Mouse (Mus musculus) CH12F3 (cell line): ENCODE measurements around the gene Xntrpc.

Experiments
- in situ Hi-C: fragments of 300-500 bp; cut with MboI; formaldehyde crosslinking; loops from 2 replicates; pipeline ENCODE4 v1.14.3; 2020; ENCODE audit warnings: low sequenced_read_pairs

The Xntrpc gene

GRCm38 (mm10) chr7:102080311-102080710, 14.8 kb downstream of the Xntrpc start:
- in situ Hi-C loops = loop anchor here (25.0 kb wide), 1 partner anchor 418 kb away; the partner anchor contains the start of gene Clpb

- in situ Hi-C loops = loop anchor here (25.0 kb wide), 1 partner anchor 419 kb away; the partner anchor contains the start of gene Clpb
These were observed 16.3 kb downstream of the Xntrpc start for GRCm38 (mm10) chr7:102081784-102082183.

- in situ Hi-C loops = loop anchor here (25.0 kb wide), 1 partner anchor 421 kb away; the partner anchor contains the start of gene Clpb
These were observed 17.3 kb downstream of the Xntrpc start, which contains the start of gene Trpc2 for GRCm38 (mm10) chr7:102082816-102083215. TSS of gene Trpc2 (plus strand) at chr7:102083116.

GRCm38 (mm10) chr7:102084041-102084696, 18.7 kb downstream of the Xntrpc start:
- in situ Hi-C loops = loop anchor here (25.0 kb wide), 1 partner anchor 422 kb away; the partner anchor contains the start of gene Clpb

GRCm38 (mm10) chr7:102087336-102087735, 21.8 kb downstream of the Xntrpc start:
- in situ Hi-C loops = loop anchor here (25.0 kb wide), 1 partner anchor 425 kb away; the partner anchor contains the start of gene Clpb

- in situ Hi-C loops = loop anchor here (25.0 kb wide), 1 partner anchor 438 kb away; the partner anchor contains the start of gene Clpb
These were observed 34.5 kb downstream of the Xntrpc start for GRCm38 (mm10) chr7:102099760-102100661.

GRCm38 (mm10) chr7:102100868-102101267, 35.4 kb downstream of the Xntrpc start:
- in situ Hi-C loops = no loop called here

GRCm38 (mm10) chr7:102101487-102101886, 36.0 kb downstream of the Xntrpc start, which contains the start of gene Art1:
TSS of gene Art1 (plus strand) at chr7:102101743.
- in situ Hi-C loops = no loop called here

GRCm38 (mm10) chr7:102102241-102102640, 36.7 kb downstream of the Xntrpc start:
- in situ Hi-C loops = no loop called here

- in situ Hi-C loops = no loop called here
These were observed 37.2 kb downstream of the Xntrpc start for GRCm38 (mm10) chr7:102102696-102103095.

- in situ Hi-C loops = no loop called here
These were observed 38.0 kb downstream of the Xntrpc start for GRCm38 (mm10) chr7:102103555-102103954.

- in situ Hi-C loops = no loop called here
These were observed 38.6 kb downstream of the Xntrpc start for GRCm38 (mm10) chr7:102104126-102104525.

GRCm38 (mm10) chr7:102106700-102107141, 41.2 kb downstream of the Xntrpc start:
- in situ Hi-C loops = no loop called here

- in situ Hi-C loops = no loop called here
These were observed 42.7 kb downstream of the Xntrpc start for GRCm38 (mm10) chr7:102108206-102108605.

- in situ Hi-C loops = no loop called here
These were observed 43.7 kb downstream of the Xntrpc start, which contains the start of gene Art5 for GRCm38 (mm10) chr7:102109171-102109570. TSS of gene Art5 (minus strand) at chr7:102109489.

- in situ Hi-C loops = no loop called here
These were observed 44.2 kb downstream of the Xntrpc start for GRCm38 (mm10) chr7:102109746-102110145.

- in situ Hi-C loops = no loop called here
These were observed 47.7 kb downstream of the Xntrpc start for GRCm38 (mm10) chr7:102113151-102113729.

- in situ Hi-C loops = no loop called here
These were observed 51.2 kb downstream of the Xntrpc start, which contains the start of gene Chrna10 for GRCm38 (mm10) chr7:102116579-102117331. TSS of gene Chrna10 (minus strand) at chr7:102116828.

GRCm38 (mm10) chr7:102117382-102117781, 51.9 kb downstream of the Xntrpc start:
- in situ Hi-C loops = no loop called here

GRCm38 (mm10) chr7:102120326-102120725, 54.8 kb downstream of the Xntrpc start:
- in situ Hi-C loops = no loop called here
